Mouse (Mus musculus) heart, postnatal 0 days (tissue): ENCODE results near the gene Map7. TPM values are rescaled to one million over a fixed set of nuclear protein-coding genes. Genes with fewer than 3 reads are reported as not detected.

ENCODE experiments used
- ATAC-seq: fragments of 200-750 bp; cut with Nextera tagmentation; 2 replicates; pipeline ENCODE4 v1.8.0; 2017; ENCODE audit warnings: low read depth, moderate number of reproducible peaks, moderate library complexity; ENCODE audit not compliant: insufficient read depth
- DNase-seq: peaks from one replicate; pipeline ENCODE4 v3.0.0-alpha.2; 2016; ENCODE audit warnings: low spot score
- H3K27ac ChIP-seq: fragments of 300-500 bp; sonication (generic); 2 replicates; pipeline ENCODE4 v1.5.1; 2014; ENCODE audit warnings: low read depth, mild to moderate bottlenecking
- H3K27me3 ChIP-seq: fragments of 300-500 bp; sonication (generic); 2 replicates; pipeline ENCODE4 v1.6.1; 2014; ENCODE audit warnings: low read length, mixed read lengths; ENCODE audit not compliant: control insufficient read depth, insufficient read depth
- H3K36me3 ChIP-seq: fragments of 300-500 bp; sonication (generic); replicated peaks from 2 replicates; pipeline ENCODE4 v1.6.1; 2014; ENCODE audit warnings: low read length, mixed read lengths; ENCODE audit not compliant: control insufficient read depth, insufficient read depth
- H3K4me1 ChIP-seq: fragments of 300-500 bp; sonication (generic); 2 replicates; pipeline ENCODE4 v1.6.1; 2014; ENCODE audit warnings: antibody characterized with exemption; ENCODE audit not compliant: control insufficient read depth, insufficient read depth
- H3K4me2 ChIP-seq: fragments of 300-500 bp; sonication (generic); 2 replicates; pipeline ENCODE4 v1.6.1; 2014; ENCODE audit warnings: low read depth, mild to moderate bottlenecking, low read length, moderate library complexity
- H3K4me3 ChIP-seq: fragments of 300-500 bp; sonication (generic); 2 replicates; pipeline ENCODE4 v1.5.1; 2014; ENCODE audit warnings: low read depth, low read length
- H3K9ac ChIP-seq: fragments of 300-500 bp; sonication (generic); replicated peaks from 2 replicates; pipeline ENCODE4 v1.6.1; 2014; ENCODE audit warnings: low read depth, low read length, mixed read lengths
- H3K9me3 ChIP-seq: fragments of 300-500 bp; sonication (generic); replicated peaks from 2 replicates; pipeline ENCODE4 v1.6.1; 2016; ENCODE audit warnings: low read length; ENCODE audit not compliant: control insufficient read depth
- CTCF ChIP-seq: IDR thresholded peaks from 2 replicates; pipeline ENCODE4 v1.5.1; 2016; ENCODE audit warnings: antibody characterized with exemption, control low read depth, low read depth
- EP300 ChIP-seq: IDR thresholded peaks from 2 replicates; pipeline ENCODE4 v1.6.1; 2016; ENCODE audit warnings: antibody characterized with exemption, low read depth
- WGBS: fragments of 180-500 bp; shearing (Covaris S2); extraction: QIAGEN DNeasy Blood & Tissue Kit; methylation state at CpG from one replicate; pipeline ENCODE4 v1.1.7; 2014; 5-methylcytosine and 5-hydroxymethylcytosine counted together
- polyA plus RNA-seq: library from polyadenylated mRNA; unstranded; fragments of >200 nt; fragmentation: Nextera tagmentation; extraction: Ambion mirVana; gene quantifications from 2 replicates; pipeline ENCODE4 v1.2.1, GENCODE M21; 2015
- total RNA-seq: library from RNA; depleted of rRNA; stranded (reverse); fragments of >200 nt; gene quantifications from 2 replicates; pipeline ENCODE4 v1.2.3, GENCODE M21; 2014; ENCODE audit warnings: low replicate concordance

The Map7 gene
- total and polyA plus RNA-seq, 2 experiments from 2014 or later = 5.9 to 7.5 TPM

DNA sequence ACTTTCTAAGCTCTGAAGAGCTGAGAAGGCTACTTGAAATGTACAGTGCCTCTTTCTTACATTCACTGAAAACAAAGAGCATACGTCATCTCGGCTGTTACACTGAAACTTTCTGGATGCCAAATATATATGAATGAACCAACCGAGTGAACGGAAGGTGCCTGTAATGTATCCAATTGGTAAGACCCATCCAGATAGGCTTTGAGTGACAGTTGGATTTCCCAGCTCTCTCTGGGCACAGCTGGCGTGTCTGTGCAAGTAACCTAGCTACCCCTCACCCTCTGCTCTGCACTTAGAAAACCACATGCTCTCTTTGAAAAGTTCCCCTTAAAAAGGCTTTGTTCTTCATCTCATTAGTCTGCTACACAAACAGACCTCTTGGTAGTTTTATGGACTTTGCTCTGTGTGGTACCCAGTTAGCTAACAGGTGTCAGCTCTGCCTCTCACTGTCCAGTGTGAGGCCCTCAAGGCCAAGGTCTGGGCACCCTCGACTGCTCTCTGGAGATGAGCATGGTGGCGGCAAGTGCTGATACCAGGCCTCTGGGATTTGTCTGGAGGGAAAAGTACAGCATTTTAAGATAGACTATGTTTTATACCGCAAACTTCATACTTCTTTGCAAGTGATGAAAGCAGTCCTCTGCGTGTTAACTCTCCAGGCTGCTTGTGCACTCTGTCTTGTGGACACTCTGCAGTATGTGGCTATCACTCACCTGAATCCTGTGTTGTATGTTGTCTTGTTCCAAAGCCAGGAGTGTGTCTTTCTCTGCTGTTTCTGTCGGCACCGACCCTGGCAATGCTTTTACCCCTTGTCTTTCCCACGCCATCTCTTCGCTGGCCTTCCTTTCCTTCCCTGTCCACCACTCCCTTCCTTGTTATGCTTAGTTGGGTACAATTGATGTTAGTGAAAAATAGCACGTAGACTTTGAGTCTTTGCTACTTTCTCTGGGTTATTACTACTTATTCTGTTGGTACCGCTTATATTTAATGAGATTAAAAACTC lies 109.8 kb downstream of the Map7 start:
- DNase-seq (no peak), ATAC-seq (no peak)
- 80% methylated on average over 15 of the region's 15 CpGs for WGBS
- Histone ChIP-seq H3K4me1 (peaks cover 4% of the 10 kb centered on the region; the same call in 1 of the 2 replicates), H3K27me3 (no peaks in the 10 kb centered on the region), H3K9me3 (no peaks in the 10 kb centered on the region), H3K4me3 (no peak overlapping the region), H3K4me2 (no peak overlapping the region), H3K9ac (no peak overlapping the region), H3K36me3 (no peaks in the 10 kb centered on the region), H3K27ac (no peak overlapping the region; the same call in 1 of the 2 replicates)
- TF ChIP-seq CTCF (no peak), EP300 (no peak)

DNA sequence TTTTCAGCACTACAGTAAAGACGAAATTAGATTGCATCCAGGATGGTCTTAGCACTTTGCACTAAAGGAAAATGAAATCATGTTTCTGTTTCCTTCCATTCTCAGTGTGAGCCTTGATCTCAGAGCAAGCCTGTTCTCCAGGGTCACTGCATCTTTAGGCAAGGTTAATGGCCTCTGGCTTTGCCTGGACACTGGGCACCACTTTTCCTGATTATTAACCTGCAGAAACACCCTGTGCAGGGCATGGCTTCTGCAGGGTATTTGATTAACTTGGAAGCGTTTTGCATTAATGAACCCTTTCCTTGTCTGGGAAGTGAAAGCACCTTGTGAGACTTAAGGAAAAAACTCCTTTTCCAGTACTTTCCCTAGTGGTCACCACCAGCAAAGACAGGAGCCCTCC lies 111.2 kb downstream of the Map7 start:
- H3K4me3 ChIP-seq = no peak overlapping the region
- WGBS = 75% methylated on average over 2 of the region's 2 CpGs
- H3K4me1 ChIP-seq = peaks cover 4% of the 10 kb centered on the region; the same call in 1 of the 2 replicates
- H3K27me3 ChIP-seq = no peaks in the 10 kb centered on the region
- TF ChIP-seq CTCF (no peak), EP300 (no peak)
- no peak overlapping the region for H3K27ac ChIP-seq
- H3K36me3 ChIP-seq = no peaks in the 10 kb centered on the region
- ATAC-seq (no peak), DNase-seq (no peak)
- H3K4me2 ChIP-seq = no peak overlapping the region
- no peaks in the 10 kb centered on the region for H3K9me3 ChIP-seq
- H3K9ac ChIP-seq = no peak overlapping the region

DNA sequence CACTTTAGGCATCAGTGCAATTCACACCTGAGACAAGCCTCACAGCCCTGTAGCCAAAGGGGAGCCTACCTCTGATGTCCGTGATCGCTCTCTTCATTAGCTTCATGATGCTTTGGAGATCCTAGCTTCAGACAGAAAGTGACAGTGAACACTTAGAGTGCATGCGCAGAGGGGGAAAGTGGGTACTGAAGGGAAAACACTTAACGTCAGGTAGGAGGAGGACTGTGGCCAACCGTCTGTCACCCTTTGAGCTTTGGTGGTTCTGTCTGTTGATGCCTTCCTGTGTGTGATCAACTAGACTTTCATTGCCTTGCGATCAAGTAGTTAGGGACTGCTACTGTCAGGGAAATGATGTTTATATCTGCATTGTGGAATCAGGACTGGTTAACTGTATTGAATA lies 114.6 kb downstream of the Map7 start:
- no peak for DNase-seq
- ATAC-seq = no peak
- 84% methylated on average over 6 of the region's 6 CpGs for WGBS
- Histone ChIP-seq H3K4me3 (no peak overlapping the region), H3K36me3 (no peaks in the 10 kb centered on the region), H3K9me3 (no peaks in the 10 kb centered on the region), H3K4me1 (no peaks in the 10 kb centered on the region), H3K27me3 (no peaks in the 10 kb centered on the region), H3K4me2 (no peak overlapping the region), H3K27ac (no peak overlapping the region), H3K9ac (no peak overlapping the region)
- TF ChIP-seq EP300 = no peak
- TF ChIP-seq CTCF = no peak

DNA sequence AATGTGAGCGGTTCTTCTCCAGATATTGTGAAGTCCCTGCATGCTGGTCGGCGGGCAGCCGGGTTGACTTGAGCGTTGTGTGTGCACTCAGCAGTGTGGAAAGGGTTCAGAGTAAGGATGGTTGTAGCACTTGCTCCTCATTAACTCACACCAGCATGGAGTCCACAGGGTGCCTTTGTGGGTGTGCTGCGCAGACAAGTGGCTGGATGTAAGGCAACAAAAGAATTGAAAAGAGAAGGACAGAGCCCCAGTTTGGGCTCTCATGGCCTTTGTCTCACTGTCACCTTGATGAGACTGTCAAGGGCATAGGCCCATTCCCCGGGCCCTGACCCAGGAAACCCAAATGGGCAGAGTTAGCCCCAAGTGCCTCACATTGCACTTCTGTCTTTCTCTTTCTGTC lies 116.2 kb downstream of the Map7 start:
- H3K27ac ChIP-seq = no peak overlapping the region
- H3K4me1 ChIP-seq = no peaks in the 10 kb centered on the region
- TF ChIP-seq CTCF (no peak), EP300 (no peak)
- no peak overlapping the region for H3K4me3 ChIP-seq
- 91% methylated on average over 7 of the region's 7 CpGs for WGBS
- DNase-seq (no peak), ATAC-seq (no peak)
- no peak overlapping the region for H3K9ac ChIP-seq
- H3K36me3 ChIP-seq = no peaks in the 10 kb centered on the region
- no peak overlapping the region for H3K4me2 ChIP-seq
- H3K9me3 ChIP-seq = no peaks in the 10 kb centered on the region
- no peaks in the 10 kb centered on the region for H3K27me3 ChIP-seq

DNA sequence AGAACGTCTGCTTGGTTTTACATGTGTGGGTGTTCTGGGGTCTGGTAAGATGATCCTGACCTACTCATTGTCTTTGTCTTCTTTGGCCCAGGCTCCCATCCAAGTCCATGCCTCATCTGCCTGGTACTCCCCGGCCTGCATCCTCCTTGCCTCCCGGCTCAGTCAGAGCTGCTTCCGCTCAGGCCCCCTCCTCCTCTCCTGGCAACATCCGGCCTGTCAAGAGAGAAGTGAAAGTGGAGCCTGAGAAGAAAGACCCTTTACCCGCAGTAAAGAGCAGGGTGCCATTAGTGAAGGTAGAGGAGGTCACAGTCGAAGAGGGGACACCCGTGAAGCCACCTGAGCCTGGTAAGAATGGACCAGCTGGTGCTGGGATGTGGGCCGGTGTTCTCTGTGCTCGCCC lies 118.8 kb downstream of the Map7 start:
- Histone ChIP-seq H3K9ac (no peak overlapping the region), H3K4me2 (no peak overlapping the region), H3K27ac (no peak overlapping the region), H3K4me1 (no peaks in the 10 kb centered on the region), H3K9me3 (no peaks in the 10 kb centered on the region), H3K4me3 (no peak overlapping the region), H3K36me3 (no peaks in the 10 kb centered on the region), H3K27me3 (no peaks in the 10 kb centered on the region)
- TF ChIP-seq CTCF = no peak
- no peak for TF ChIP-seq EP300
- no peak for DNase-seq
- ATAC-seq = no peak
- WGBS = 65% methylated on average over 10 of the region's 10 CpGs

DNA sequence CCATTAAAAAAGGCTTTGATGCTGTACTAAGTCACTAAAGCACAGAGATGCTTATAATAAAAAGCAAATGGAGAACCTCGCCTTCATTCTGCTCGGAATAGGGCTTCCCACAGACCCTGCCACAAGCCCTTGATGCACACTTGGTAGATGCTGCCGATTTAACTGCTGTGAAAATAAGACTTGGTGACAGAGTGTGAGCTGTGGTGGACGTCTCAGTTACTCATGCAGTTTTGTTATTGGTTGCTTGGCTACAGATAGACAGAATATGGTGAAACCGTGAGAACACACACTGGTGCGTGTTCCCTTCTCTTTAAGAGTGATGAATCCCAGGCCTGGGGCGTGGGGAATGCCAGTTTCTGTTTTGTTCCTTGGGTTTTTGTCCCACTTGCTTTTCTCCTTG lies 120.7 kb downstream of the Map7 start:
- no peak overlapping the region for H3K27ac ChIP-seq
- no peaks in the 10 kb centered on the region for H3K9me3 ChIP-seq
- ATAC-seq = no peak
- TF ChIP-seq EP300 = no peak
- TF ChIP-seq CTCF = no peak
- H3K9ac ChIP-seq = no peak overlapping the region
- no peaks in the 10 kb centered on the region for H3K4me1 ChIP-seq
- no peak overlapping the region for H3K4me3 ChIP-seq
- no peaks in the 10 kb centered on the region for H3K27me3 ChIP-seq
- H3K4me2 ChIP-seq = no peak overlapping the region
- no peak for DNase-seq
- H3K36me3 ChIP-seq = no peaks in the 10 kb centered on the region
- 62% methylated on average over 7 of the region's 7 CpGs for WGBS
